Mouse (Mus musculus) erythroblast, embryonic 14.5 days (primary cell): ENCODE results near the gene 2010111I01Rik.

Experiments
- GATA1 ChIP-seq: IDR thresholded peaks from 2 replicates; pipeline ENCODE4 v1.6.1; 2012; ENCODE audit warnings: low read length, inconsistent platforms, mixed read lengths
- TAL1 ChIP-seq: IDR thresholded peaks from 3 replicates; pipeline ENCODE4 v1.6.1; 2012; ENCODE audit warnings: low read length, inconsistent platforms, mixed read lengths

DNA sequence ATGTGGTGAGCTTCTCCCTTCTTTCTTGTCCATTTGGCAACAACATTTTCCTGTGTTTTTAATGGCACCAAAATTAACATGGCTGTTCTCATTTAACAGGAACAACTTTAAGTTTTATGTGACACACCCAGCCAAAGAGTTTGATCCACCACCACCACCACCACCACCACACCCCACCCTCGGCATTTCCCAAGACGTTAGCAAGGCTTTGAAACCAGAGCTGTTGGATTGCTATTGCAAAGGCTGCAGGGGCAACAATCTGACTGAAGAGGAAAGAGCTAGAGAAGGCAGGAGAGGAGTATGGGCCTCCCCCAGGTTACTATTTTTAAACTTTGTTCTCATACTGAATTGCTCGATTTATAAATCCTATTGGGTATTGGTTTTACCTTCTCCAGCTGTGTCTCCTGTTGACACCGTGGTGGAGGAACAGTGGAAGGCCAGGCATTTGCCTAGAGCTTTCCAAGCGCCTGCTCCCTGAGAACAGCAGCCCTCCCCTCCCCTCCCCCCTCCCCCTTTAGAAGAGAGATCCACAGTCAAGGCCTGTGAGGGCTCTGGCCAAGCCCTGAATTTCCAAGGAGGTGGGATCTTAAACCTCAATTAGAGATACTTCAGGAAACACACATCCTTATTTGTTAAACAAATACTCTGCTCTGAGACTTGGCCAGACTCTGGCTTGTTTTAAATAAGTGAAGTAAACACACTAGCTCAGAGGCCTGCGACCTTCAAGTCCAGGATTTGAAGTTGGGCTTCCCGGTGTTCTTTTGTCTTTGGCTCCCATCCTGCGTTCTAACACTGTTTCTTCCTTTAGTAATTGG is 129.8 kb downstream of the 2010111I01Rik start:
- no peak for TF ChIP-seq GATA1
- TF ChIP-seq TAL1: no peak
